Mouse (Mus musculus) ovary, postnatal 14 days (tissue): ENCODE measurements around the gene Olfr1148.

Source experiments
- DNase-seq: peaks from one replicate; pipeline ENCODE4 v3.0.0; 2022; ENCODE audit warnings: low spot score

Gene Olfr1148

GRCm38 (mm10) chr2:87830233-87830632 lies at the start of gene Olfr1148:
Gene Olfr1148 (plus strand): TSS chr2:87830533.
- no peak for DNase-seq

- no peak for DNase-seq
Measured at GRCm38 (mm10) chr2:87800292-87800691, 30.0 kb upstream of the Olfr1148 start, which contains the start of gene Olfr1143. Gene Olfr1143 (plus strand): TSS chr2:87800592.

- no peak for DNase-seq
Measured at GRCm38 (mm10) chr2:87809522-87809921, 20.8 kb upstream of the Olfr1148 start, which contains the start of gene Olfr1145. Gene Olfr1145 (plus strand): TSS chr2:87809822.

- no peak for DNase-seq
Measured at GRCm38 (mm10) chr2:87843693-87844092, 13.4 kb downstream of the Olfr1148 start, which contains the start of gene Olfr1150-ps1. Gene Olfr1150-ps1 (plus strand): TSS chr2:87843993.

- DNase-seq: no peak
Measured at GRCm38 (mm10) chr2:87855562-87855961, 25.2 kb downstream of the Olfr1148 start, which contains the start of gene Olfr1151. Gene Olfr1151 (plus strand): TSS chr2:87855862.

- no peak for DNase-seq
Measured at GRCm38 (mm10) chr2:87866192-87866591, 35.9 kb downstream of the Olfr1148 start, which contains the start of gene Olfr1152. Gene Olfr1152 (plus strand): TSS chr2:87866492.
